Mouse (Mus musculus): ENCODE measurements at regions not wholly inside any gene's neighbourhood (a gene's known extent, or its start where the extent isn't known, plus 50 kb on each side); places are given as distances from the start of the nearest gene placed in this dataset.

GRCm38 (mm10) chr12:97476466-97477250 is 782.6 kb downstream of the Galc start:
- TF ChIP-seq CTCF (IDR thresholded peaks at IDR 0.05; ENCODE audit: low read depth) (no peak), EP300 (optimal IDR thresholded peaks at IDR 0.05) (no peak)
